Mouse (Mus musculus): ENCODE results near the gene Tut7. TPM values are rescaled to one million over a fixed set of nuclear protein-coding genes. Genes with fewer than 3 reads are reported as not detected.

The Tut7 gene
- polyA plus RNA-seq, 2 experiments, result 40.3 to 45.3 TPM

DNA sequence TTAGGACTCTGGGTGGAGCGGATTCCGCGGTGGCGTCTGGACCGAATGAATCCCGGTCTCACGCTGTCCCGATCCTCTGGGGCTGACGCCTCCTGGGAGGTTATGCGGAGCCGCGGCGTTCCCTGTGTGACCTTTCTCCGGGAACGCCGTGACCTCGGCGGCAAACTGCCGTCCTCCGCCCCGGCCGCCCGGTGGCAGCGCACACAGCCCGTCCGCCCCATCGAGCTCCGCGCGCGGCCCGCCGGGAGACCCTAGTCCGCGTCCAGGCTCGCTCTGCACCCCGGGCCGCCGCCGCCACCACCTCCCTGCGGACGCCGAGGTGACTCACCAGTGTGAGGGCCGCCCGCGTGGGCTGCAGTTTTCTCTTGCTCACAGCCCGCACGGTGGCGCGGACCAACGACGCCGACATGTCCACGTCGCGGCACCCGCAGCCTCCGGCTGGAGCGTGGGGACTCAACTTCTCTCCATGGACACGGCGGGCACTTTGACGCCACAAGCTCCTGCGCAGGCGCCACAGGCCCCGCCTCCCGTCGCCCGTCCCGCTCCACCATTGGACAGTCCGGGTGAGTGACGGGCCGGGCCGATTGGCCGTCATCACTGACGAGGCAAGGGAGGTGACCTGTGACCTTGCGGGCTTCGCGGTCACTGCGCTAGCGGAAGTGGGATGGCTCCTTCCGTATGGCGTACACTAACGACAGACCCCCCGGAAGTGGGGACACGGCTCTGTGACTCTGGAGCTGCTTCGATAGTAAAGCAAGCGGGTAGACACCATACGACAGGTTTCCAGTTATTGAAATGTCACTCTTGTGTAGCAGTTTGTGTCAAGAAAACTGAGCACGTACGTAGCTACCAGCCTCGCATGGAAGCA is 53.4 kb downstream of the Tut7 start, which contains the start of gene Isca1:
Isca1 (minus strand) TSS at position 515 of the 868 bp plus-strand sequence.
- DNase-seq (ENCODE audit: low read depth in 3 of 3, low spot score in 3 of 3) (peak; percentile 94 to 96 (median 96)), ATAC-seq (ENCODE audit: insufficient read depth) (peak; percentile 93)
- under 1% methylated on average over 91 of the region's 91 CpGs for WGBS (ENCODE audit: insufficient replicate concordance)
- Histone ChIP-seq H3K36me3 (replicated peaks; ENCODE audit: control insufficient read depth, insufficient read depth, low read depth) (peaks cover 56% of the 10 kb centered on the region), H3K4me2 (ENCODE audit: low read depth) (peak within 1 kb of the TSS; percentile 90), H3K4me1 (replicated peaks; ENCODE audit: control insufficient read depth in 2 of 2, insufficient read depth in 2 of 2, low read length in 1 of 2) (peaks cover 41 to 51% of the 10 kb centered on the region in 2 experiments), H3K9ac (replicated peaks) (peak within 1 kb of the TSS; percentile 99), H3K9me3 (ENCODE audit: control insufficient read depth, low read length) (no peaks in the 10 kb centered on the region), H3K27me3 (ENCODE audit: control insufficient read depth, insufficient read depth, low read length) (no peaks in the 10 kb centered on the region), H3K4me3 (ENCODE audit: insufficient read depth in 1 of 2, low read depth in 2 of 2, low read length in 2 of 2) (peak within 1 kb of the TSS; percentile 76 to 98), H3K27ac (peak within 1 kb of the TSS; percentile 96)
- no peak for TF ChIP-seq CTCF (IDR thresholded peaks at IDR 0.05; ENCODE audit: low read depth)
- TF ChIP-seq EP300 (IDR thresholded peaks at IDR 0.05; ENCODE audit: low read depth), result no peak

DNA sequence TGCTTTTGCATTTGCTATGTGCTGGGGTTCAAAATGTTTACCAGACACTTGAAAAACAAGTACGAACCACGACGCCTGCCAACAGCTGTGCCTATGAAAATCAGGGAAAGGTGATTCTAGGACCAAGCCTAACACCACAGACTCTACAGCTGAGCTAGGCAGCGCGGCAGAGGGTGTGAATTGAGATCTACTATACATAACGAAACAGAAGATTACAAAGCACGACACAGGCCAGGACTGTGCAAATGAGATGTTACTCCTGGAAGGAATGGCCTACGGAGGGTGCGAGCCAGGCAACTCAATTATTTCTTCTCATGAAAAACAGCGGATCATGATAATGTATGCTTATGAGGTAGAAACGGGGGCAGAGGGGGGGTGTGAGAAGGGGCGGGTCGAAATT is 54.4 kb downstream of the Tut7 start:
- Histone ChIP-seq H3K9ac (replicated peaks) (peak overlapping the region; percentile 99), H3K27me3 (ENCODE audit: control insufficient read depth, insufficient read depth, low read length) (no peaks in the 10 kb centered on the region), H3K4me1 (replicated peaks; ENCODE audit: control insufficient read depth in 2 of 2, insufficient read depth in 2 of 2, low read length in 1 of 2) (peaks cover 46 to 59% of the 10 kb centered on the region in 2 experiments), H3K36me3 (replicated peaks; ENCODE audit: control insufficient read depth, insufficient read depth, low read depth) (peaks cover 54% of the 10 kb centered on the region), H3K4me3 (ENCODE audit: insufficient read depth in 1 of 2, low read depth in 2 of 2, low read length in 2 of 2) (peak overlapping the region; percentile 67 to 98), H3K9me3 (ENCODE audit: control insufficient read depth, low read length) (no peaks in the 10 kb centered on the region), H3K4me2 (ENCODE audit: low read depth) (peak overlapping the region; percentile 90), H3K27ac (peak overlapping the region; percentile 96)
- 18% methylated on average over 13 of the region's 13 CpGs for WGBS (ENCODE audit: insufficient replicate concordance)
- DNase-seq (ENCODE audit: low read depth in 3 of 3, low spot score in 3 of 3) (no peak), ATAC-seq (ENCODE audit: insufficient read depth) (no peak)
- TF ChIP-seq CTCF (IDR thresholded peaks at IDR 0.05; ENCODE audit: low read depth) (no peak), EP300 (IDR thresholded peaks at IDR 0.05; ENCODE audit: low read depth) (no peak)

DNA sequence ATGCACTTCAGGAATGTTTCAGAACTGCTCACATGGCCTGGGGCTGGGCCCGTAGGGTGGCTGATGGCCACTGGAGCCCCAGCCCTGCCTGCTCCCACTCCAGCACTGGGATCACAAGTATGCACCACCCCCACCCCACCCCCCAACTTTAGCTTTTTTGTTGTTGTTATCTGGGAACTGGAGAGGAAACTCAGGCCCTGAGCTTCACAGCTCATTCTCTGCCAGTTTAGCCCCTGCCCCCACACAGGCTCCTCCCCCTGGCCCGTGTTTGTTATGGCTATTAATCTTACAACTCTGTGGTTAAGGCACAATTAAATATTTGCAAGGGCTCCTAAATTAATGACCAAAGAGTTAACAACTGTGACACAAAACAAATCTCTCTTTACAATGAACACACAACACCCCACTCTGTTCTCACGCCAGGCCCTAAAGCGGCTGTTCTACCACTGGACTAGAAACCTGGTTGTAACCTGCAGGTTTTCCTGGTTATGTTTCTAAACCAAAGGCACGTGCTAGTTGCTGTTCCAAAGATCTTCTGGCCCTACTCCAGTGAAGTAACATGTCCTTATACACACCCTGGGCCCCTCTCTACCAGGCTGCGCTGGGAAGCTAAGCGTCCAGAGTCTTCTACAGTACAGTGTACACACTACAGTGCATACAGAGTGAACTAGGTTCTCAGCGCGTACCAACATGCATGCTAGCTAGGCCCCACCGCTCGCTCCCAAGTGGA is 56.0 kb downstream of the Tut7 start:
- WGBS (ENCODE audit: insufficient replicate concordance), result 63% methylated on average over 11 of the region's 11 CpGs
- ATAC-seq (ENCODE audit: insufficient read depth), result no peak

DNA sequence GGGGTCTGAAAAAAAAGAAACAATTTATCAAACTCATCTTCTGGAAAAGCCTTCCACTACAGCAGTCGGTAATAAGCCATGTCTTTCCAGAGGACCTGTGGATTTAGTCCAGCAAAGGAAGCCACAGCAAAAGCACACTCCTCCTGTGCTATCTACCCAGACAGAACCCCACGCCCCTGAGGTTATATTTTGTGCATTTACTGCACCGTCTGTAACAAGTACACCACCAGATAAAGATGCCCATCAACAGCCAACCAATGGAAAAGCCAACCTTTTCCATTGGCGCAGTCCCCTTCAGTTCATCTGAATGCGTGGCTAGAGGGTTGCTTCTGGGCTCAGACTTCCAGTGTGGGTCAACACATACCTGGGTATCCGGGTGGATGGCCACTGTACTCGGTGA is 60.2 kb downstream of the Tut7 start:
- peak overlapping the region; percentile 75 for H3K27ac ChIP-seq
- TF ChIP-seq CTCF (IDR thresholded peaks at IDR 0.05; ENCODE audit: low read depth), result no peak
- peak; percentile 65 for TF ChIP-seq EP300 (IDR thresholded peaks at IDR 0.05; ENCODE audit: low read depth)
- DNase-seq (ENCODE audit: low read depth in 3 of 3, low spot score in 3 of 3), result peak; percentile 59 to 63 (median 60)
- H3K36me3 ChIP-seq (replicated peaks; ENCODE audit: control insufficient read depth, insufficient read depth, low read depth), result peaks cover 84% of the 10 kb centered on the region
- peak overlapping the region in 1 of 2 experiments; percentile 1; a peak in 3 of 4 replicates for H3K4me3 ChIP-seq (ENCODE audit: insufficient read depth in 1 of 2, low read depth in 2 of 2, low read length in 2 of 2)
- no peaks in the 10 kb centered on the region for H3K27me3 ChIP-seq (ENCODE audit: control insufficient read depth, insufficient read depth, low read length)
- peak overlapping the region; percentile 48 for H3K4me2 ChIP-seq (ENCODE audit: low read depth)
- peak overlapping the region; percentile 52 for H3K9ac ChIP-seq (replicated peaks)
- peak; percentile 80 for ATAC-seq (ENCODE audit: insufficient read depth)
- H3K9me3 ChIP-seq (ENCODE audit: control insufficient read depth, low read length), result no peaks in the 10 kb centered on the region
- H3K4me1 ChIP-seq (replicated peaks; ENCODE audit: control insufficient read depth in 2 of 2, insufficient read depth in 2 of 2, low read length in 1 of 2), result peaks cover 39 to 42% of the 10 kb centered on the region in 2 experiments
- 39% methylated on average over 7 of the region's 7 CpGs for WGBS (ENCODE audit: insufficient replicate concordance)

More for the DNA sequence above, 56.0 kb downstream of the Tut7 start:
- Histone ChIP-seq H3K27me3 (ENCODE audit: control insufficient read depth, insufficient read depth, low read length) (no peaks in the 10 kb centered on the region), H3K4me2 (ENCODE audit: low read depth) (peak overlapping the region; percentile 90), H3K27ac (peak overlapping the region; percentile 96; the same call in 1 of the 2 replicates), H3K9ac (replicated peaks) (peak overlapping the region; percentile 99), H3K4me3 (ENCODE audit: insufficient read depth in 1 of 2, low read depth in 2 of 2, low read length in 2 of 2) (peak overlapping the region; percentile 67 to 98), H3K36me3 (replicated peaks; ENCODE audit: control insufficient read depth, insufficient read depth, low read depth) (peaks cover 53% of the 10 kb centered on the region), H3K9me3 (ENCODE audit: control insufficient read depth, low read length) (no peaks in the 10 kb centered on the region), H3K4me1 (replicated peaks; ENCODE audit: control insufficient read depth in 2 of 2, insufficient read depth in 2 of 2, low read length in 1 of 2) (peaks cover 51 to 63% of the 10 kb centered on the region in 2 experiments)
- no peak for DNase-seq (ENCODE audit: low read depth in 3 of 3, low spot score in 3 of 3)
- TF ChIP-seq EP300 (IDR thresholded peaks at IDR 0.05; ENCODE audit: low read depth), result no peak
- no peak for TF ChIP-seq CTCF (IDR thresholded peaks at IDR 0.05; ENCODE audit: low read depth)

Measured in liver, embryonic 14.5 days (tissue).